Mouse (Mus musculus): ENCODE measurements around the gene Selenos.
"Not testable (repeated sequence)": the region's sequence is repeated elsewhere in the genome, so short reads cannot be mapped to it uniquely, and the experiment has no call there.

Gene Selenos

GRCm38 (mm10) chr7:66079364-66080230, at the start of gene Selenos:
Gene Selenos, plus strand, starts transcription at chr7:66079649.
- peak; percentile 93 to 94 for DNase-seq (ENCODE audit: low read depth in 1 of 2, low spot score in 2 of 2)

DNA sequence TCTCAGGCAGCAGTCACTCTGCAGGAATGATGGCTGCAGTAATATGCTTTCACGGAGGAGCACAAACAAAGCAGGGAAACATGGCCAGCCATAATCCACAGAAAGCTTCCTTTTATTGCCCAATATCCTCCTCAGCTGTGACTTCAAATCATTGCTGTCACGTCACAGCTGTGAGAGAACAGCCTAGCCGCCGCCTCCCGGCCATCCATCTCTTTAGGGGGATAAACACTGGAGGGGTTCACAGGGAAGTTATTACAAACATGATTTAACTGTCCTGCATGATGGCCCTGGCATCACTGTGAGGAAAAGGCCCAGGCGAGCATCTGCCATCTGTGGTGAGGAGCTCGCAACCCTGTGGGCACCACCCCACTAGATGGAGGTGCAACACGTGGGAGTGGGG, 42.6 kb upstream of the Selenos start:
- no peak for DNase-seq (ENCODE audit: low read depth in 1 of 2, low spot score in 2 of 2)

GRCm38 (mm10) chr7:66038261-66038660, 41.2 kb upstream of the Selenos start:
- DNase-seq (ENCODE audit: low read depth in 1 of 2, low spot score in 2 of 2): no peak

DNA sequence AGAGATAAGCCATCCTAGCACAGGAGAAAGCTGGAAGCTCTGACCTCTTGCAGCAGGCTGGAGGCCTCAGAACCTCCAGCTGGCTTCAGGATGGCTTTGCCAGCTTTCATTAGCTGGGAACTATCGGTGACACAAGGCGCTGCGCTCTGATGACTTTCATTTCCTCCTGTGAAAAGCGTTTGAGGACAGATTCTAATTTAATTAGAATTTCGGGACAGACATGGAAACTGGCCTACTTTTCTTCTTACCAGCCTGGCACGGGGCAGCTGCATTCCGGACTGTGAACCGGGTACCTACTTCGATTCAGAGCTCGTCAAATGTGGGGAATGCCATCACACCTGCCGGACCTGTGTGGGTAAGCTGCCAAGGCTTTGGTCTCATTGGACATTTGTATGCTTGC, 40.7 kb upstream of the Selenos start:
- DNase-seq (ENCODE audit: low read depth in 1 of 2, low spot score in 2 of 2): no peak

GRCm38 (mm10) chr7:66040026-66040814, 39.2 kb upstream of the Selenos start:
- DNase-seq (ENCODE audit: low read depth in 1 of 2, low spot score in 2 of 2): no peak

DNA sequence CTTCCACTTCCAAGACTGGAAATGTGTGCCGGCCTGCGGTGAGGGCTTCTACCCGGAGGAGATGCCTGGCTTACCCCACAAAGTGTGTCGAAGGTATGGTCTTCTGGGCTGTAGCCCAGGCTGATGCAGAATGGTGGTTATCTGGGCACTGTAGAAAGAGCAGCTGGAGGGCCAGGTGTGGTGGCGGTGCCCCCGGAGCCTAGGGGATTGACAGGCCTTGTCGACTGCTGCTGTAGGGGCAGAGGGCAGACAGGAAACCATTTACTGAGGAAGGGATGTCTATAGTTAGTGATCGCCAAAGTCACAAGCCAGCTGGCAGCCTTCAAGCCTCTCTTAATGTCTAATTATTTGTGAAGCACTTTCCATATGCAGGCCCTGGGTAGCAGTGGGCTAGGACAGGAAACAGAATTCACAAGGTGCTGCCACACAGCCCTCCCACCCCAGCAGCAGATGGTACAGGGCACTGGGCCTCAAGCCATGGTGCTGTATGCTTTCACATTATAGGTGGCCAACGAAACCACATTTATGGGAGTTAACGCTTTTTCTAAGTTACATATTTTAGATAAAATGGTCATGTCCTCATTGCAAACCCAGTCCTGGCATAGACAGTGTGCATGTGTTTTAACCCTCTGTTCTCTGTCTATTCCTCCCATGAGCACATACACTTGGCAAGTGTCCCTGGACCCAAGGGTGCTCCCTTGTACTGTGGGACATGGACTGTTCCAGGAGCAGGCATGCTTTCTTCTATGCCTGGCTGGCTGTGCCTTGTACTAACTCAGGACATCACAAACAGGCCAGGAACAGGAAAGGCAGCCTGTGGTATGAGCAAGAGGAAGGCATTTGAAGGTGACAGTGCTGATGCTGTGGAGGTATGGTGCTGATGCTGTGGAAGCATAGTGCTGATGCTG, 35.6 kb upstream of the Selenos start, which contains the start of gene Gm45213:
TSS of gene Gm45213 (plus strand) at position 51 of the 908 bp plus-strand sequence.
- DNase-seq (ENCODE audit: low read depth in 1 of 2, low spot score in 2 of 2): no peak

DNA sequence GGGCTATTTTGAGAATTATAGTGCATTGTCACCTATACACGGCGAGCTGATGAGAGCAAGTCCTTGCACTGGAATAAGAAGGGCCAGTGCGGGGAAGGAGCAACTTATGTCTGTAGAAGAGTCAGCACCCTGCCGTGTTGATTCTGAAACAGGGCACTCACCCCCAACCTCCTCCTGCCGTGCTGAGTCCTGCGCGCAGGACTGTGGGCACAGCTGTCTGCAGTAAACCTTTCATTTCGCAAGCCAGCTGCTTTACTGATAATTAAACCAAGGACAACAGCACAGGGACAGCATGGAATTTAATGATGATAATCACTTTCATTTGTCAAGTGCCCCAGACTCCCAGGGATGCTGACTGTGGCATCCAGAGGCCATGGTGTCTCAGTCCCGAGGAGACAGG, 34.8 kb upstream of the Selenos start:
- DNase-seq (ENCODE audit: low read depth in 1 of 2, low spot score in 2 of 2): no peak

- no peak for DNase-seq (ENCODE audit: low read depth in 1 of 2, low spot score in 2 of 2)
Observed at GRCm38 (mm10) chr7:66046921-66047918, 32.2 kb upstream of the Selenos start.

GRCm38 (mm10) chr7:66047975-66048374, 31.5 kb upstream of the Selenos start:
- no peak for DNase-seq (ENCODE audit: low read depth in 1 of 2, low spot score in 2 of 2)

- DNase-seq (ENCODE audit: low read depth in 1 of 2, low spot score in 2 of 2): no peak
Observed at GRCm38 (mm10) chr7:66048446-66049230, 30.8 kb upstream of the Selenos start.

- DNase-seq (ENCODE audit: low read depth in 1 of 2, low spot score in 2 of 2): no peak
Observed at GRCm38 (mm10) chr7:66053946-66054483, 25.4 kb upstream of the Selenos start.

- DNase-seq (ENCODE audit: low read depth in 1 of 2, low spot score in 2 of 2): not testable (repeated sequence)
Observed at GRCm38 (mm10) chr7:66055356-66055755, 24.1 kb upstream of the Selenos start.

DNA sequence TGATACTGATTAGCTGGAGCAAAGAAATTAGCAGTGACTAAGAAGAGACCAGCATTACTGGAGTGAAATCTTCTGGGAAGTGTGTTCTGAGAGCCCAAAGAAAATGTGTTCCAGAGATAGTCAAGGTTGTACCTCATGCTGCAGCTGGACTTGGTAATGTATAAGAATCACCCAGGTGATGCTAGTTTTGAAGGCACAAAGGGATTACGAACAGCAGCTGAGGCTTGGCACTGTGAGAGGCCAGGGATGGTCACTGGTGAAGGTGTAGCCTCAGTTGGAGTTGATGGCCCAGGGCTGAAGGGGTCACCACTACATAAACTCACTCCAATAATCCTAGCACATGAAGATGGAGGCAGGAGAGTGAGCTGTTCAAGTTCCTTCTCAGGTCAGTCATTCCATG, 20.7 kb upstream of the Selenos start, which contains the start of gene Snrpa1:
TSS of gene Snrpa1 (plus strand) at position 301 of the 400 bp plus-strand sequence.
- no peak for DNase-seq (ENCODE audit: low read depth in 1 of 2, low spot score in 2 of 2)

GRCm38 (mm10) chr7:66060066-66060956, 19.1 kb upstream of the Selenos start:
- peak; percentile 41 to 67 for DNase-seq (ENCODE audit: low read depth in 1 of 2, low spot score in 2 of 2)

DNA sequence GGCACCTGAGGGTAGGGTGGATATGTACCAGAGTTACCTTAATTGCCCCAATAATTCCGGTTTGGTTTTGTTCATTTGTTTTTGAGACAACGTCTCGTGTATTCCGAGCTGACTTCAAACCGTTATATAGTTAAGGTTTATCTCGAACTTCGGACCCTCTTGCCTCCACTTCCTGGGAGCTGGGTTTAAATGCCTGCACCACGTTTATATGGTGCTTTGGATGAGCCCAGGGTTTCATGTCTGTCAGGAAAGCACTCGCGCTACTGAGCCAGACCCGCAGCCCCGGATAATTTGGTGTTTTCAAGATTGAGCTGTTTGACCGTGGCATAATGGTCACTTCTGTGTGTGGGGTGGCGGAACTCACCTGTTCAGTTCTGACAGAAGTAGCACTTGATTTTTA, 18.4 kb upstream of the Selenos start:
- DNase-seq (ENCODE audit: low read depth in 1 of 2, low spot score in 2 of 2): no peak

- no peak for DNase-seq (ENCODE audit: low read depth in 1 of 2, low spot score in 2 of 2)
Observed at GRCm38 (mm10) chr7:66076411-66076810, 3.0 kb upstream of the Selenos start.

DNA sequence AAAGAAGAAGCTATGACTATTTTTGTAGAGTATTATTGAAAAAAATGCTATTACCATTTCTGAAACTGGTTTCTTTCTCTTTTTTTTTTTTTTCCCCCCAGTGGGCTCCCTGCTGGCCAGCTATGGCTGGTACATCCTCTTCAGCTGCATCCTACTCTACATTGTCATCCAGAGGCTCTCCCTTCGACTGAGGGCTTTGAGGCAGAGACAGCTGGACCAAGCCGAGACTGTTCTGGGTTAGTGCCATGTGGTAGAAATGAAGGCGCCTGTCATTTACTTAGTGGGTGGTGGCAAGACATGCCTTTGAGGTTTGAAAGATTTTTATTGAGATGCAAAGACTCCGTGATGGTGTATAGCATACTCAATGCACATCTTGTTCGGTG, 773 bp downstream of the Selenos start:
- DNase-seq (ENCODE audit: low read depth in 1 of 2, low spot score in 2 of 2): no peak

DNA sequence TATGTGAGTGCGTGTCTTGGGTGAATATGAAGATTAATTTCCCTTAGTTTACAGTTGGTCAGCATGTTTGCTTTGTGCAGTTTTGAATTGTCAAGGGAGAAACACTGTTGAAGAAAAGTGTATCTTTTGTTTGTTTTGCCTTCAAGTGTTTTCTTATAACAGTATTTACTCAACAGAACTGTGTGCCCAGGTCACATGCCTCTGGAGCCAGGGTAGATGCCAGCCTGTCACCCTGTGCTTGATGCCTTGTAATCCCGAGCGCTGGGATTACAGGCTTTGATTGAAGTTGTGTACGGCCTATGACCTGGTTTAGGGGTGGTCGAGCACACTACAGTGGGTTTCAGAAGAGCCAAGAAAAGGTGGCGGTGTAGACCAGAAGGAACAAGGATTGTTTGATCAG, 4.3 kb downstream of the Selenos start:
- DNase-seq (ENCODE audit: low read depth in 1 of 2, low spot score in 2 of 2): no peak

All from monocyte, adult 2 months (primary cell).